Mouse (Mus musculus): ENCODE results near the gene Pld5.
"Not testable (repeated sequence)": the region's sequence is repeated elsewhere in the genome, so short reads cannot be mapped to it uniquely, and the experiment has no call there.

Pld5 gene

GRCm38 (mm10) chr1:176036028-176036427 lies 239.1 kb downstream of the Pld5 start:
- DNase-seq, result no peak

- DNase-seq, result no peak
Observed at GRCm38 (mm10) chr1:176034699-176035098, 240.4 kb downstream of the Pld5 start.

- DNase-seq, result no peak
Observed at GRCm38 (mm10) chr1:176033698-176034097, 241.4 kb downstream of the Pld5 start.

GRCm38 (mm10) chr1:176029063-176029462 lies 246.0 kb downstream of the Pld5 start:
- no peak for DNase-seq

GRCm38 (mm10) chr1:176028397-176028796 lies 246.7 kb downstream of the Pld5 start:
- DNase-seq, result no peak

- no peak for DNase-seq
Observed at GRCm38 (mm10) chr1:176024501-176024900, 250.6 kb downstream of the Pld5 start.

GRCm38 (mm10) chr1:176018523-176018922 lies 256.6 kb downstream of the Pld5 start:
- DNase-seq, result no peak

GRCm38 (mm10) chr1:176016076-176016475 lies 259.0 kb downstream of the Pld5 start:
- no peak for DNase-seq

- DNase-seq, result no peak
Observed at GRCm38 (mm10) chr1:176013497-176014268, 261.4 kb downstream of the Pld5 start.

- DNase-seq, result no peak
Observed at GRCm38 (mm10) chr1:176011535-176011934, 263.6 kb downstream of the Pld5 start.

- no peak for DNase-seq
Observed at GRCm38 (mm10) chr1:176011072-176011471, 264.0 kb downstream of the Pld5 start.

GRCm38 (mm10) chr1:176008411-176008810 lies 266.7 kb downstream of the Pld5 start:
- no peak for DNase-seq

- no peak for DNase-seq
Observed at GRCm38 (mm10) chr1:176000599-176000998, 274.5 kb downstream of the Pld5 start.

GRCm38 (mm10) chr1:175997076-175997651 lies 277.9 kb downstream of the Pld5 start:
- no peak for DNase-seq

- DNase-seq, result no peak
Observed at GRCm38 (mm10) chr1:175988912-175989311, 286.2 kb downstream of the Pld5 start.

GRCm38 (mm10) chr1:175988448-175988847 lies 286.7 kb downstream of the Pld5 start:
- no peak for DNase-seq

GRCm38 (mm10) chr1:175979014-175979413 lies 296.1 kb downstream of the Pld5 start, which contains the start of gene Rbm8a2:
TSS of gene Rbm8a2 (minus strand) at chr1:175979114.
- not testable (repeated sequence) for DNase-seq

GRCm38 (mm10) chr1:175970710-175971109 lies 304.4 kb downstream of the Pld5 start:
- no peak for DNase-seq

- no peak for DNase-seq
Observed at GRCm38 (mm10) chr1:175967004-175967745, 307.9 kb downstream of the Pld5 start.

GRCm38 (mm10) chr1:175961786-175962185 lies 313.3 kb downstream of the Pld5 start:
- no peak for DNase-seq

GRCm38 (mm10) chr1:175950851-175951250 lies 324.3 kb downstream of the Pld5 start:
- DNase-seq, result no peak

- no peak for DNase-seq
Observed at GRCm38 (mm10) chr1:175950421-175950820, 324.7 kb downstream of the Pld5 start.

GRCm38 (mm10) chr1:175946718-175947315 lies 328.3 kb downstream of the Pld5 start:
- no peak for DNase-seq
